Mouse (Mus musculus) activated CD4-positive, CD25-positive, alpha-beta regulatory T cell, adult 4 months (primary cell): Measurements from ENCODE around the gene Lrrc8a. TPM values are rescaled to one million over a fixed set of nuclear protein-coding genes. Genes with fewer than 3 reads are reported as not detected.
A peak's percentile ranks its signal among the peaks of the same experiment; 100 is the strongest.

Source experiments
- ATAC-seq: one replicate; pipeline ENCODE4 v1.8.0; 2017
- polyA plus RNA-seq, 2 experiments: library from polyadenylated mRNA; unstranded; fragments of 100-300 nt; shearing (Covaris generic); gene quantifications; one replicate each; pipeline ENCODE4 v1.2.1; 2017

Gene Lrrc8a
- polyA plus RNA-seq, 2 experiments from 2014 or later = 34.4 to 38.4 TPM

DNA sequence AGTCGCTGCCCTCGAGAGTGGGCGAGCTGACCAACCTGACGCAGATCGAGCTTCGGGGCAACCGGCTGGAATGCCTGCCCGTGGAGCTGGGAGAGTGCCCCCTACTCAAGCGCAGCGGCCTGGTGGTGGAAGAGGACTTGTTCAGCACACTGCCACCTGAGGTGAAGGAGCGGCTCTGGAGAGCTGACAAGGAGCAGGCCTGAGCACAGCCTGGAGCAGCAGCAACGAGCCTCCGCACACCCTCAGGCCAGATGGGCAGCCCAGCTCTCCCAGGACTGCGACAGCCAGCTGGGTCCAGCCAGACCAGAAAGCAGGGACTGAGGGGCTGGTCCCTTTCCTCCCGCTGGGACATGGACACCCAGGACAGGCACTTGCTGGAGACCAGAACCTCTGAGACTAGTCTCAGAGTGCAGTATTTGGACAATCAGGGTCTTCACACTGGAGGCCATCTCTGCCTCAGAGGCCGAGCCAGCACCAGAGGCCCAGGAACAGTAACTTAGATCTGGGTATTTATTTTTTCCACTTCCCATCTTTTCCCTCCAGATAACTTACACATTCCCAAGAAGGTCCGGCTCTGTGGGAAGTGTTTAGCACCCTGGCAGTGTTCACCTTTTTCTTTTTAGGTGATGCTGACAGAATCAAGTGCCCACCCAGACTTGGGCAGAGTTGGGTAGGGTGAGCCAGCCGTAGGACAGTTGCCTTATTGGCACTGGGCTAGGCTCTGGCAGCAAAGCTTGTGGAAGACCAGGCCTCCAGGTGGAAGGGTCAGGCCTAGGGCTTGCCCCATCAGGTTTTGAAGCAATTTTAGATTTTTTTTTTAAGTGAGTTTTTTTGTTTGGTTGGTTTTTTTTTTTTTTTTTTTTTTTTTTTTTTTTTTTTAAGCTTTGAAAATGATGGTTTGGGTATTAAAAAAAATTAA, 24.7 kb downstream of the Lrrc8a start:
- no peak for ATAC-seq

DNA sequence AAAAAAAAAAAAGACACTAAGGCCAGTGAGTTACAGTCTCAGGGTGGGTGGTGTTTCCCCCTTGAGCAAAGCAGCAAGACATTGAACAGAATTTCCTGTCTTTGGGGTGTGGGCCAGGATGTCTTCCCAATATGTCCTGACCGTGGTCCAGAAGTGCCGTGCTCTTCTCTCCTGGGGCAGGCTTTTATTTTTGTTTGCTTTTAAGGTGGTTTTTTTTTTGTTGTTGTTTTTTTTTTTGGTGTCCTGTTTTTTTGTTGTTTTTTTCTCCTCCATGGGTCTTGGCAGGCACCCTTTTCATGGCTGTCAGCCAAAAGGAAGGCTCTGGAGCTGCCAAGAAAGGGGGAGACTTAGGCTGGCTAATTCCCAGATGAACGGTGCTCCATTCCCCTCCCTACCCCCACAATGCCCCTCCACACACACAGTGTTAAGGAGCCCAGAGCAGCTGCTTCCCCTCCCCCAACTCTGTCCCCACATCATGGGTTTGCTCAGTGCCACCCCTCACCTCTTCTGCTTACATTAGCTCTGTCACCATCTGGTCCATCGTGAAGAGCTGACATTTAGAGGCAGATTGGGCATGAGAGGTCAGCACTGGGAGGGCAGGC, 25.4 kb downstream of the Lrrc8a start:
- no peak for ATAC-seq

DNA sequence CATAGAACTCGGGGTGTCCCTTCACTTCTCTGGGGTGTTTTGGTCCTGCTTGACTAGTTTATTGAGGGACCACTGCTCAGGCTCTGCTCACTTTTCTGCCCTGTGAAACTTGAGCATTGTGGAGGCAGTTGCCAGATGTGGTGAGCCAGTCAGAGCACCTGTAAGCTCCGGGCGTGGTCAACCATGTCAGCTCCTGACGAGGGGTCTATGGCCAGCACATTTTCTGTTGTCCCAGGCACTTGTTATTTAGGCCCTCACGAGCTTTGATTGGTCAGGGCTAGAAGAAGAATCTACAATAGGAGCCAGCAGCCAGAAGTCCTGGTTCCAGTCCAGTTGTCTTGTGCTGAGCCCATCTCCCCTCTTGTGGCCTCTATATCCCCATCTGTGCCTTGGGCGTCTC, 26.3 kb downstream of the Lrrc8a start:
- ATAC-seq = no peak

DNA sequence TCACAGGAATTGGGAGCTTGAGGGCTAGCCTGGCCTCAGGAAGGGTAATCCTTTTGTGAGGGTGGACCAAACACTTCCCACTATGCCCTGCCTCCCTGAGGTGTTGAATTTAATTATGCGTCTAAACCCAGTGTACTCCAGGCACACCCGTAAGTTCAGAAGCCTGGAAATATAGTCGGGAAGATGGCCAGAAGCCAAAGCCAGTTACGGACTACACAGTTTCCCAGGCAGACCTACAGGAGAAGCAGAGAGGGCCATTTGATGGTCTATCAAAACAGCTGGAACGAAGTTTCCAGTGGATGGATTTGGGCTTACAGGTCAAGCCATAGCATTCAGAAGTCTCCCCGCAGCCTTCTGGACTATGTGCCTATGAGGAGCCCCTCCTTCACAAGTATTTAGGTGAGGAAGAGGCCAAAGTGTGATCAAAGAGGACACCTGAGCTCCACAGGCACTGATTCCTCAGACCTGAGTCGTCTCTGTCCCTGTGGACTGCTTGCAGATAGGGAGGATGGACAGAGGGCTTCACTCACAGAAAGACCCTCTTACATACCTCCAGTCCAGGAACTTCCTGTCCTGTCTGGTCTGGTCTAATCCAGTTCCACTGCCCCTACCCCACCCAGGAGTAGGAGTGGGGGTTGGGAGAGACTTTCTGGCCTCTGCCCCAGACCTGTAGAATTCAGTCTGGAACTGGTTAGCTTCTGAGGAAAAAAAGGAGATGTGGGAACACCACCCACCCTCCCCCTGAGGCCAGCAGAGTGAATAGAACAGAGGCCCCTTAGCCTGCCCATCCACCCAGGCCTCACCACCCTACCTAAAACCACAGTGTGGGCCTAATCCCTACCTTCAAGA, 27.4 kb downstream of the Lrrc8a start:
- ATAC-seq = no peak

DNA sequence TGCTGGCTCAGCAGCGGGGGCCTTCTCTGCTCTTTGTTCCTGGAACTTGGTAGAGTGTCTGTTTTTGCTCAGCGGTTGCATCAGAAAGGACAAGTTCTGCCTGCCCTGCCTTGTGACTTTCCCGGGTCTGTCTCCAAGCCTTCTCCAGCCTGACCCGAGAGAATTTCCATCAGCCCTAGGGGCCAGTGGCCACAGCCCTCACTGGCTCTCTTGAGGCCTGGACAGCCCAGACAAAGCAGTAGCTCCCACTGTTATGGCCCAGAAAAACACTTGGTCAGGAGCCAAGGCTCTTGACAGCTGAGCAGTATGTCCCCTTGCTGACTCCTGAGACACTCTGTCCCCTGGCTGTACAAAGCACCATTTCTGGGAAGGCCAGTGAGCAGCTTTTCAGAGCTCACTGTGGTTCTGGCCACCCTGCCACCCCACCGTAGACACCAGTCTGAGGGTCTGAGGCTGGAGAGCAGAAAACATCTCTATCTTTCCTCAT, 28.3 kb downstream of the Lrrc8a start, which contains the start of gene Phyhd1:
Gene Phyhd1, plus strand, starts transcription at position 437 of the 487 bp plus-strand sequence.
- ATAC-seq = no peak

DNA sequence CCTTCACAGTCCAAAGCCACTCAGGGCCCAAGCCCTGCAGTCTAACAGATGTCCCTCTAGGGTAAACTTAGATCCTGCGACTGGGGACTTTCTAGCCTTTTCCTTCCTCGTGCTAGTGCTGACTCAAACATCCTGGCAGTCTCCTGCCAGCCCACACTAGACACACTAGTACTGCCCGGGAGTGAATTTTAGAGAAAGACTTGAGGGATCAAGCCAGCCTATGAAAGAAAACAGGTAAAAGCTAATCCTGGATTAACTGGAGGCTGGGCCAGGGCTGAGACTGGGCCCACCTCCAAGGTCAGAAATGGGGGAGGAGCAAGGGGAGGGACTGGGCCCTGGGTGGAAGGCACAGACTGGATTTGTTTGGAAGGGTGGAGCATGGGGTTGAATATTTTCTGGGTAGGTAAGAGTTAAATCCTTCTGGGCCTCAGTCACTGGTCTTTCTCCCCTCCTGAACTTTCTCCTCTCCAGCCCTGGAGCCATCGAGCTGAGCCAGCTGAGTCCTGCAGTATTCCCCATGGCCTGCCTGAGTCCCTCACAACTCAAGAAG, 29.0 kb downstream of the Lrrc8a start:
- ATAC-seq = no peak

DNA sequence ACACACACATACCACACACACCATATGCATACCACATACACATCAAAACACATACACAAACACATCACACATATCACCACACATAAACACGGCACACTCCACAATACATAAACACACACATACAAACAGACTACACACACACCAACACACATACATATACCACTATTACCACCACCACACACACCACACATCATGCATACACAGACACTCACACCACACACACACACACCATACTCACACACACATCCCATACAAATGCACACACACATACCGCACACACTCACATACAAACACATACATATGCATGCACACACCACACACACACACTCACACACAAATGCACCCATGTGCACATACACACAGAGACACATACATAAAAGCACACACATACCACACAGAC, 30.0 kb downstream of the Lrrc8a start:
- ATAC-seq = no peak

DNA sequence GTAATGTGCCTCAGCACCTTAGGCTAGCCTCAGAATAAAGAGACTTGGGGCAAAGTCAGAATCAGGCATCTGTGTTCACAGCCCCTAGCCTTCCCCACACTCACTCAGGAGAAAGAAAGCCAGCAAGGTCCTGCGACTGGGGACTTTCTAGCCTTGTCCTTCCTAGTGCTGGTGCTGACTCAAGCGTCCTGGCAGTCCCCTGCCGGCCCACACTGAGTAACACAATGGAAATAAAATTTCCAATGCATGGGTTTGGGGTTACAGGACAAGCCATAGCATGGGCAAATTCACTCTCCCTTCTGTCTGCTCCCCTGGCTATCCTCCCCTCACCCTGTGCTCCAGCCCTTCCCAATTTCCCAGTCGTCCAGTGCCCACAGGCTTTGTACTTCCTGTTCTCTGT, 30.9 kb downstream of the Lrrc8a start:
- ATAC-seq = no peak

DNA sequence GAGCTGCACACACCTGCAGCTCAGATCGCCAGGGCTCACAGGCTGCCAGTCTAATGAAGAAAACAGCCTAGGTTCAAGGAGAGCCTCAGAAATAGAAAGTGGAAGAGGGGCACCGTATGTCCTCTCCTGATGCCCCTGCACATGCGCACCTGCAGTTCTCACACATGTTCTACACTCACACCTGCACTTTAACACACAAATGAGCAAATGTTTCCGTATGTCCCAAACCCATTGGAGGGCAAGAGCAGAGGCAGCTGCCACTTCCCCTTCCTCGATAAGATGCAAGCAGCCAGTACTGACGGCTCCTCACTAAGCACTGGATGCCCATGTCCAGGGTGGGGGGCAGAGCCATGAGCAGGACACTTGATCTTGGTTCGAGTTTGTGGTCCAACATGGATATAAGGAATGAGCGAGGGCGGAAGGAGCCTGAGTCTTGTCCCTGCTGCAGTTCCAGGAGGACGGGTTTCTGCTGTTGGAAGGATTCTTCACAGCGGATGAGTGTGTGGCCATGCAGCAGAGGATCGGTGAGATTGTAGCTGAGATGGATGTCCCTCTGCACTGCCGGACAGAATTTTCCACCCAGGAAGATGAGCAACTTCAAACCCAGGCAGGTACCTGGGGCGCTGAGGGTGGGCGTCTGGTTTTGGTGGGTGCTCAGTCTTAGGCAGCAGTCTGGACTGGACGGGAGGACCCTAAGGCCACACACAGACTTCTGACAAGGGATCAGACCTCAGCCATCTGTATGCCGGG, 31.9 kb downstream of the Lrrc8a start:
- ATAC-seq = no peak

DNA sequence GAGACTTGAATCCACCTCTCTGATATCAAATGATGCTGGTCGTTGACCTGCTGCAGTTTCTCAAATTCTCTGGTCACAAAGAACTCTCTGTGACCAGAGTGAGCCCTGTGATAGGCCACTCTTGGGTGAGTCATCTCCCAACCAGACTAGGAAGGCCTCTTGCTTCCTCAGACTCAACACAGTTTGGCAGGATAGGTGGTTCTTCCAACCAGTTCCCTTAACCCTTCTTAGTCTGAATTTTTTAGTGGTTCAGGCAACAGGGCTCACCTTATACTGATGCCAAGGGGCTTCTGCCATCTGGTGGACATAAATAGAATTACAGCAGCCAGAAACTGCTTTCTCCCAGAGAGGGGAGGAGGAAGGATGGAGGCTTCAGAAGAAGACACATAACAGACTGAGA, 32.6 kb downstream of the Lrrc8a start:
- ATAC-seq = peak; percentile 71

DNA sequence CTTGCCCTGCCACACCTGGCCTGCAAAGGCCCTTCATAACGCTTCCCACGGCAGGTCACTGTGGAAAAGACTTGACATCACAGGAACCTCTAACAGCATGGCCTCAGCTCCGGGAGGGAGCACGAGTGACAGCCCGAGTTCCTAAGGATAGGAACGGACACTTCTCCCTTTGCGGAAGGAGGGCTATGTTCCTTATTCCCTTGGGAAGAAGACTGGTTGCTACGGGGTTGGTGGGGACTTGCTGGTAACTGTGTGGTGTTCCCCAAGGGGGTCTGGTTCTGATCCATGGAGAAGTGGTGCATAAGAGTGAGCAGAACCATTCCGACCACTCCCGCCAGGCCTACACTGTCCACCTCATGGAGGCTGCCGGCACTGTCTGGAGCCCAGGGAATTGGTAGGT, 43.2 kb downstream of the Lrrc8a start, which contains the start of gene Gm28038:
Gene Gm28038, plus strand, starts transcription at position 301 of the 400 bp plus-strand sequence.
- ATAC-seq = no peak

DNA sequence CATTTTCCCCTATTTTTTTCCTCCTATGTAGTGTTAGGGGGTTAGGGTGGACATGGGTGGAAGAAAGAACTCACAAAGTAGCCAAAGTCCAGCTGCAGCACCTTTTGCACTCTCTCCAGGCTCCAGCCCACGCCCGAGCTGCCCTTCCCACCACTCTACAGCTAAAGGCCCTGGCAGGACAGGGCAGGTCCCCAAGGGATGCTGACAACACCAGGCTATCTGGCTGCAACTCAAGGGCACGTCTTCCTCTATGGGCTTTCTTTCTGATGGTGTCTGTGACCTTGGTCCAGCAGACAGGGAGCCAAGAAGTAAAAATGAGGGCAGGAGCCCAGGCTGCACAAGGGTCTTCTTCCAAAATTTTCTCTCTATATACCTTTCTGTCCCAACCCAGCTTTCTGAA, 44.1 kb downstream of the Lrrc8a start:
- ATAC-seq = no peak

DNA sequence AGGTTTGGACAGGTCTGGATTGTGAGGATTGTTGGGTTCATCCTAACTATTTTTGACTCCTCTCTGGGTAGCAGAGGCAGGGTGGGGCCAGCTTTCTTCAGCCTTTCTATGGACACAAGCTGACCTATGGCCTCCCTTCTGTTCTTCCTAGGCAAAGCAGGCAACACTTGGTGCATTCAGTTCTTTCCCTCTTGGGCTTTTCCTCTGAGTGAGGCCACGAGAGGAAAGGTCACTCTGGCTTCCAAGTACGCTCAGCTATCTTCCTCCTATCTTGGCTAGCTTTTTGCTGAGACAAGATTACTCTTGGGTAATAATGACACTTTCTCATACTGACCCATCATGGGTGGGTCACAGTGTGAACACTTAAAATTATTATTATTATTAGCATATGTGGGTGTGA, 45.7 kb downstream of the Lrrc8a start:
- ATAC-seq = no peak

DNA sequence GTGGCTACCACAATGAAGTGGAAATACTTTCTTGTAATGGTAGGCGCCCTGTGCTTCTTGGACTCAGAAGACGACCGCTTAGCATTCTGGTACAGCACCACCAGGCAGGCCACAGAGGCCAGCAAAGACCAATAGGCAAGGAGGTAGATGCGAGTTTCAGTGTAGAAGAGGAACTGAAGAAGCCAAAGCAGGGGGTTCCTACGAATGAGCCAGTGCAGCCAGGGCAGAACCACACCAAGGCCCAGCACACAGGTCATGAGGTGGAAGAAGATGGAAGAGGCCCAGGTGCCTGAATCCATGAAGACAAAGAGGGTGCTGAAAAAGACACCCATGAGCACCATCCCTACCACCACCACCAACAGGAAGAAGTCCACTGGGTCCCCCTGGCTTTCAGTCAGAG, 47.5 kb downstream of the Lrrc8a start:
- ATAC-seq = no peak

DNA sequence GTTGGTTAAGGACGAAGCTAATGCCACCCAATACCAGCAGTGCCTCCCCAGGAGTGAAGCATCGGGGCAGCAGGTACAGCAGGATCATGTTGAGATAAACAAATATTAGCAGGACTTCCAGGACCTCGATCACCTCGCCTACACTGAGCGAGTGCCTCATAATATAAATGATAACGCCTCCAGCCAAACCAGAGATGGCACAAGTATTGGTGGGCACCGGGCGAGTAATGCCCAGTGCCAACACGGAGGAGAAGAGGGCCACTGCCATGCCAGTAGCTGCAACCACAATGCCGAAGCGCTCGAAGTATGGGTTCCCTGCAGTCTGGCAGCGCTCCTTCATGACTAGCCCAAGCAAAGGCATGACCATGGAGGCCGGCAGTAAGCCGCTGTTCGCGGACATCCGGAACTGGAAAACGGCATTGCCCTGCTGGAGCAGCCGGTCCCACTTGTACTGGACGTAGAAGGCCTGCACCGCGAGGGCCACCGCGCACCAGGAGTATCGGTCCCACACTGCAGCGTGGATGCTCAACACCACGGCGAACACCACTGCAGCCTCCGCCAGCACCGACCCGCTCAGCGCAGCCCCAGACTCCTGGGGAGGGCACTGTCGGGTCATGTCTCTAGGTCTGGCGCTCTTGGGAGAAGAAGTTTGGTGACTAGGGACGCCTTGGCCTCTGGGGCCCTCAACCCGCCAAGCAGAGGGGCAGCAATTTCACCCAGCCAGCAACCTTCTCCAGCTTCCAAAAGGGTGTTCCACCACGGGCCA, 48.1 kb downstream of the Lrrc8a start:
- peak; percentile 41 for ATAC-seq

DNA sequence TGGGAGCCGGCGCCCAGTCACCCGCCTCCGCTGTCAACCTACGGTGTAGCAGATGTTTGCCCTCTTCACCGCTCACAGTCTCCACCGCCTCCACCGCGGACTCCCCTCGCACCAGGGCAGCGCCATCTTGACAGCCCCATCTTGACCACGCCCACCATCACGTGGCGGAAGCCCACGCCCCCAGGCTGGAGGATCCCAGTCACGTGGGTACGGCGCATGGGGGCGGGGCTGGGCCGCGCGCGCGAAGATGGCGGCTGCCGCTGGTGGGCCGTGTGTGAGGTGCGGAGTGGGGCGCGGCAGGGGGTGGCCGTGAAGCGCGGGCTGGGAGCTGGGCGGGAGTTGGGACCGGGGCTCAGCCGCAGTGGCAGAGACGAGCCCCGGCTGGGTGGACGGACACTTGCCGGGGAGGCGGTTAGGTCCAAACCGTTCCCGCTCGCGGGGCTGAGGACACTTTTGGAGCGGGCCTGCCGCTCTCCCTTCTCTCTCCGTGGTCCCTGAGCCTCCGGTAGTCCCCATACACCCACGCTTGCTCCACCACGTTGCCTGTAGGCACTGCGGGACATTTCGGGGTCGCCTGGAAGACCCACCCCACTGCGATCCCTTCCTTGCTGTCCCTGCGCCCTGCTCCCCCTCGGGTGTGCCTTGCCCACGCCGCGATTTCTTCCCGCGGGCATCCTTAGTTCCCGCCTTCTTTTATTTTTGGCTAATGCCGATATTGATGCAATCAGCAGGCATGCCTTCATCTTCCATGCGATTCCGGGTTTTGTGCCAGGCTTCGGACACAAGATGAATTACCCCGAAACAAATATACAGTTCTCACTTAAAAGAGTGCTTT, 48.9 kb downstream of the Lrrc8a start, which contains the start of the genes Dolk and Nup188:
Gene Dolk, minus strand, starts transcription at position 143 of the 835 bp plus-strand sequence.
Gene Nup188, plus strand, starts transcription at position 206 of the 835 bp plus-strand sequence.
- peak; percentile 80 for ATAC-seq

DNA sequence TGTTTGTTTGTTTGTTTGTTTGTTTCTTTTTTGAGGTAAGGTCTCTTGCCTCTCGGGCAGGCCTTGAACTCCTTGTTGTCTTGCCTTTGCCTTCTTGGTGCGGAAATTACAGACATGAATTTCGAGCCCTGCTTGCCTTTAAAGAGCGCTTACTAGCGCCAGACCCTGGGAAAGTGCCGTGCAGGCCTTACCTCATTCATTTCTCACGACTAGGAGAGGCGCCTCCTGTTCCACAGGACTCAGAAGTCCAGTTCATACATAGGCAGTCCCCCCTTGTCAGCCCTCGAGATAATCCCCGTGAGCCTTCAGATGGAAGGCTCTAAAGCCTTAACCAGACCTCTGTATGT, 49.5 kb downstream of the Lrrc8a start:
- no peak for ATAC-seq

DNA sequence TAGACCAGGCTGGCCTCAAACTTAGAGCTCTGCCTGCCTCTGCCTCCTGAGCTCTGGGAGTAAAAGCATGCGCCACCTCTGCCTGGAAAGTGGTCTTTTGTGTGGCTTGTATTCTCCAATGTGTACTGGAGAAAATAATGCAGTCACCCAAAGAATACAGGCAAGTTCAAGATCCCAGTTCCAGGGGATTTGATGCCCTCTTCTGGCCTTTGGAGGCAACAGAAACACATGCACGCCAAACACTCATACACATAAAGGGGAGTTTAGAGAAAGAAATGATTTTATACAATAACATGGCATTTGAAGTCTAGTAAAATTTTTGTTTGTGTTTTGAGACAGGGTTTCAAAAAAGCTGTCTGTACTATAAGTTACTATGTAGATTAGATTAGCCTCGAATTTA, 62.0 kb downstream of the Lrrc8a start:
- ATAC-seq = no peak

DNA sequence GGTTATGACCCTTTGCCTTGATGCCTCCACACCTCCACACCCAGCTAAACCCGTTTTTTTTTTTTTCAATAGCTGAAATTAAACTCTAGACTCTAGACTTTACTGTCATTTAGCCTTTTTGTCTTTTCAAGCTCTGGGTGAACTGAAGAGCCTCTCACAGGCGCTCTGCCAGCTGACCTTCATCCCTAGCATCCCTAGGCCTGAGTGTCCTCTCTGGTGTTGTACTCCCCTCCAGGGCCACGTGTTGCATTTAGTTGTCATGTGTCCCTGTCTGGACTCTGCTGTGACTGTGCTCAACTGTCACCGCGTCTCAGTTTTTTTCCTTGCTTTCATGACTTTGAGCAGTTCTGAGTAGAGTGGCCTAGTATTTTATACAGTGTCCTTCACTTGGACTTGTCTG, 62.5 kb downstream of the Lrrc8a start:
- ATAC-seq = no peak

DNA sequence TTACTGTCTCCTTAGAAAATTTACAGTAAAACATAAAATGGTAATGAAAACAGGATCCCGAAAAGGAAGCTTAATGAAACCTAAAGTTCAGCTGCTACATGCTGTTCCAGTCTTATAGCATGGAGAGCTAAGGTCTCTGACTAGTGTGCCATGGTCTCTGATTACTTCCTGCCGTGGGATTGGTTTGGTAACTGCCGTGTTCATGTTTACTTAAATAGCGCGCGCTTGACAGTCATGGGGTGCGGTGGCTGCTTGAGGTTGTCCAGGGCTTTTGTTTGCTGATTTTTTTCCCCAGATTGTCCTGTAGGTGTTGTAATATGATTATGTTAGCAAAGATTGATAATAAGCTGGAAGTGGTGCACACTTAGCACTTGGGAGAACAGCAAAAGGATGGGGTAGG, 68.6 kb downstream of the Lrrc8a start:
- no peak for ATAC-seq
